Mouse (Mus musculus): ENCODE measurements at regions not wholly inside any gene's neighbourhood (a gene's known extent, or its start where the extent isn't known, plus 50 kb on each side); places are given as distances from the start of the nearest gene placed in this dataset.
A peak's percentile ranks its signal among the peaks of the same experiment; 100 is the strongest.

DNA sequence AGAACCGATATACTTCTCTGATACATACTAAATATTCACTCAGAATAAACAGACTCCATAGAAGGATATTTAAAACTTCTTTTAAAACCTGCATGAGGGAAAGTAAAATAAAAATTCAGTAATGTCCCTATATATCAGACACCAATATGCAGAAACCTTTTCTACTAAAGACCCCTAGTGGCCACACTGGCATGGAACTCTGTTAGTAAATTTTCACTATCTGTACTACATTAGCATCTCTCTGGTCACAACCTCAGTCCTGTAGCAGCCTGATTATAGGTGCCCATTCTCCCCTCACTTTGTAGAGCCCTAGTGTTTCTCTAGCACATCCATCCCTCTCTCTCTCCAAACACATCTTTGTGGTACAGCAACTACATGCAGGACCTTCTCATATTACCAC lies 970.3 kb downstream of the Cdh11 start:
- no peak overlapping the region for H3K9ac ChIP-seq (ENCODE audit: low read depth, low read length)
- no peaks in the 10 kb centered on the region for H3K36me3 ChIP-seq (ENCODE audit: control insufficient read depth, insufficient read depth, low read length)
- H3K4me3 ChIP-seq (ENCODE audit: low read length): no peak overlapping the region
- H3K4me2 ChIP-seq (ENCODE audit: low read length): no peak overlapping the region
- no peak for ATAC-seq
- no peaks in the 10 kb centered on the region for H3K9me3 ChIP-seq (ENCODE audit: control insufficient read depth, low read length)
- H3K4me1 ChIP-seq (ENCODE audit: control insufficient read depth, insufficient read depth, low read depth, low read length): no peaks in the 10 kb centered on the region
- H3K27ac ChIP-seq (ENCODE audit: low read depth, low read length): no peak overlapping the region
- no peaks in the 10 kb centered on the region for H3K27me3 ChIP-seq (replicated peaks; ENCODE audit: control insufficient read depth, insufficient read depth, low read length)
- 86% methylated on average over 1 of the region's 1 CpGs for WGBS

DNA sequence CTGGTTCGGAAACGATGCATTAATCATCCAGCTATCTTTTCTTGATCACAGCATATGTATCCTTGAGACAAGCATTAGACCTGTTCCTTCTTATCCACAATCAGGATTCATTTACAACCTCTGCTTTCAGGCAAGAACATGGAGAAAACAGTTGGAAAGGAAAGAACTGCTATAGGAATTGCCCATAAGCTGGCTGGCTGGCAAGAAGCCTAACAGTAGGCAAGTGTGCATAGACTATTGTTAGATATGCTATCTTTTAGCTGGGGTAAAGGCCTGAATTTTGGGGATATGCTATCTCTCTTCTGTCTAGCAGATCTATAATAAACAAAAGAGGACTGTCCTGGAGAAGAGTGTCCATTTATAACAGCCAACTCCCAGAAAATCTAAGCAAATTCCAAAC lies 981.9 kb downstream of the Cdh11 start:
- Histone ChIP-seq H3K4me3 (ENCODE audit: low read length) (no peak overlapping the region), H3K36me3 (ENCODE audit: control insufficient read depth, insufficient read depth, low read length) (no peaks in the 10 kb centered on the region), H3K4me2 (ENCODE audit: low read length) (no peak overlapping the region), H3K4me1 (ENCODE audit: control insufficient read depth, insufficient read depth, low read depth, low read length) (no peaks in the 10 kb centered on the region), H3K27ac (ENCODE audit: low read depth, low read length) (no peak overlapping the region), H3K9me3 (ENCODE audit: control insufficient read depth, low read length) (no peaks in the 10 kb centered on the region), H3K27me3 (replicated peaks; ENCODE audit: control insufficient read depth, insufficient read depth, low read length) (no peaks in the 10 kb centered on the region), H3K9ac (ENCODE audit: low read depth, low read length) (no peak overlapping the region)
- WGBS: 89% methylated on average over 2 of the region's 2 CpGs
- no peak for ATAC-seq

DNA sequence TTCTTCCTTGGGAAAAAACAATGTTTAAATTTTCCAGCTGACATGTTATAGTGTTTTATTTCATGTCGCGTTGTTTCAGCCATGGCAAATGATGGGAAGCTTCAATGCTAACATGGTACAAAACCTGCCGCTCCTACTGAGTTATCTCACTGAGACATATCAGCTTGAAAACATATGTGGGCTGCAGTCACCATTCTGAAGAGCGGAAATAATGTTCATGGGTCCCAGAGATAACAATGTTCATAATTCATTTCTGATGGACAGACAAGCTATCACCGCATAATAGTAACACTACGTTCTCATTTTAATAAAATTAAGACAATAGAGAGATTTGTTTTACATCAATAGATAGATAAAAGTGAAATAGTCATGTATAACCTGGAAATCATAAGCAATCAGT lies 983.3 kb downstream of the Cdh11 start:
- Histone ChIP-seq H3K27ac (ENCODE audit: low read depth, low read length) (no peak overlapping the region), H3K4me1 (ENCODE audit: control insufficient read depth, insufficient read depth, low read depth, low read length) (no peaks in the 10 kb centered on the region), H3K4me2 (ENCODE audit: low read length) (no peak overlapping the region), H3K9ac (ENCODE audit: low read depth, low read length) (no peak overlapping the region), H3K36me3 (ENCODE audit: control insufficient read depth, insufficient read depth, low read length) (no peaks in the 10 kb centered on the region), H3K9me3 (ENCODE audit: control insufficient read depth, low read length) (no peaks in the 10 kb centered on the region), H3K27me3 (replicated peaks; ENCODE audit: control insufficient read depth, insufficient read depth, low read length) (no peaks in the 10 kb centered on the region), H3K4me3 (ENCODE audit: low read length) (no peak overlapping the region)
- no peak for ATAC-seq
- WGBS: 85% methylated on average over 6 of the region's 6 CpGs

DNA sequence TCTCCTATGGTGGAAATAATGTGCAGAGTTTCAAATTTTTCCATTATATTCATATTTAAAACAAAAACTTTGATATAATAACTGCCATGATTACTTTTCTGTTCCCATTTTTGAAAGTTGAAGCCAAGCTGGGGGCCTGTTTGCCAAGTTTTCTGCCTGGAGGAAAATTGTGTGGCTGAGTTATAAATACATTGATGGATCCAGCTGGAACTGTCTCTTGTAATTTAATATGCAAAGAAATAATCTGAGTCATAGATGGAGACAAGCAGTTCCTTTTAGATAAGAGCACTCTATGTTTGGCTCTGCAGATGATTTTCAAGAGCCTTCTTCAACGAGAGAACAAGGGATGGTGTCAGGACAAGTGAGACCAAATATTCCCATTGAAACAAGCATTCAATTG lies 994.7 kb downstream of the Cdh11 start:
- WGBS: 75% methylated on average over 1 of the region's 1 CpGs
- H3K9ac ChIP-seq (ENCODE audit: low read depth, low read length): no peak overlapping the region
- no peaks in the 10 kb centered on the region for H3K4me1 ChIP-seq (ENCODE audit: control insufficient read depth, insufficient read depth, low read depth, low read length)
- no peak for ATAC-seq
- no peaks in the 10 kb centered on the region for H3K9me3 ChIP-seq (ENCODE audit: control insufficient read depth, low read length)
- no peaks in the 10 kb centered on the region for H3K36me3 ChIP-seq (ENCODE audit: control insufficient read depth, insufficient read depth, low read length)
- H3K4me2 ChIP-seq (ENCODE audit: low read length): no peak overlapping the region
- no peak overlapping the region for H3K4me3 ChIP-seq (ENCODE audit: low read length)
- H3K27ac ChIP-seq (ENCODE audit: low read depth, low read length): no peak overlapping the region
- no peaks in the 10 kb centered on the region for H3K27me3 ChIP-seq (replicated peaks; ENCODE audit: control insufficient read depth, insufficient read depth, low read length)

DNA sequence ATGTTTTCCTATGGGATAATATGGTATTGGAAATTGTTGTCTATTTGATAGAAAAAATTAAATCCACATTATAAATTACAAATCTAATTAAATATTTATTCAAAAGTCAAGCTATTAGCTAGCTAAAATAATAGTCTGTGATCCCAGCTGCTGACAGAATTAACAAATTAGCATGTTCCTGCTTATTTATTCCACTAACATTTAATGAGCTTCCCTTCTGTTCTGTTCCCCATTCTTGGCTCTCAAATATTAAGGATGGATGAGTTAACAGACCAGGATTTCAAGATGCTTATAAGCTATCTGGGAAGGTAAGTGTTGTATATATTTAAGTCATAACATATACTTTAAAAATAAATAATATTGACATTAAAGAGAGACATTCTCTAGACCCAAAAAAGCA lies 998.6 kb downstream of the Cdh11 start:
- H3K9ac ChIP-seq (ENCODE audit: low read depth, low read length): no peak overlapping the region
- H3K4me2 ChIP-seq (ENCODE audit: low read length): no peak overlapping the region
- H3K4me3 ChIP-seq (ENCODE audit: low read length): no peak overlapping the region
- no peak for ATAC-seq
- no peak overlapping the region for H3K27ac ChIP-seq (ENCODE audit: low read depth, low read length)
- H3K36me3 ChIP-seq (ENCODE audit: control insufficient read depth, insufficient read depth, low read length): no peaks in the 10 kb centered on the region
- H3K4me1 ChIP-seq (ENCODE audit: control insufficient read depth, insufficient read depth, low read depth, low read length): no peaks in the 10 kb centered on the region
- no peaks in the 10 kb centered on the region for H3K27me3 ChIP-seq (replicated peaks; ENCODE audit: control insufficient read depth, insufficient read depth, low read length)
- no peaks in the 10 kb centered on the region for H3K9me3 ChIP-seq (ENCODE audit: control insufficient read depth, low read length)

DNA sequence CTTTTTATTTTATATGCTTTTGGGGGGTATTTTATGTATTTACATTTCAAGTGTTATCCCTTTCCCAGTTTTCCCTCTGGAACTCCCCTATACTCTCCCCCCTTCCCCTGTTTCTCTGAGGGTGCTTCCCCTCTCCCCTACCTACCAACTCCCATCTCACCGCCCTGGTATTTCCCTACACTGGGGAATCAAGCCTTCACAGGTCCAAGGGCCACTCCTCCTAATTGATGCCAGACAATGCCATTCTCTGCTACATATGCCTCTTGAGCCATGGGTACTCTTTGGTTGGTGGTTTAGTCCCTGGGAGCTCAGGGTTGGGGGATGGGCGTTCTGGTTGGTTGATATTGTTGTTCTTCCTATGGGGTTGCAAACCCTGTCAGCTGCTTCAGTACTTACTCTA lies 1002.9 kb downstream of the Cdh11 start:
- Histone ChIP-seq H3K4me1 (ENCODE audit: control insufficient read depth, insufficient read depth, low read depth, low read length) (no peaks in the 10 kb centered on the region), H3K27ac (ENCODE audit: low read depth, low read length) (no peak overlapping the region), H3K27me3 (replicated peaks; ENCODE audit: control insufficient read depth, insufficient read depth, low read length) (no peaks in the 10 kb centered on the region), H3K9ac (ENCODE audit: low read depth, low read length) (no peak overlapping the region), H3K4me2 (ENCODE audit: low read length) (no peak overlapping the region), H3K9me3 (ENCODE audit: control insufficient read depth, low read length) (no peaks in the 10 kb centered on the region), H3K4me3 (ENCODE audit: low read length) (no peak overlapping the region), H3K36me3 (ENCODE audit: control insufficient read depth, insufficient read depth, low read length) (no peaks in the 10 kb centered on the region)
- WGBS: 61% methylated on average over 2 of the region's 2 CpGs
- ATAC-seq: no peak

DNA sequence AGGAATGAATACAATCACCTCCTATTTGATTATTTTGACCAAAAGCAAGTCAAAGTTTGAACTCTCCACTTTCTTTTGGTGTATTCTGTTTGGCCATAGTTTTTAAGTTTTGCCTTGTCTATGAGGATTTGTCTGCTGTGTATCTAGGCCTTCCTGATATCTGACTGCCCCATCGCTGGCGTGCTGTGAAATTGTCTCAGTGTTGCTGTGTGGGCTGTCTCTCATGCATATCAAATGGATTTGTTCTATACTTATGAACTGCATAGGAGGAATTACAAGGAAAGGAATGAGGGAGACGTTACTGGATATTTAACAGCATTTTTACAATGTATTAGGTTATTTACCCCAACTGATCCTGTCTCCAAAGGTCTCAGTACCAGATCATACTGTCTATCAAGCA lies 1003.5 kb downstream of the Cdh11 start:
- H3K4me3 ChIP-seq (ENCODE audit: low read length): no peak overlapping the region
- no peak overlapping the region for H3K9ac ChIP-seq (ENCODE audit: low read depth, low read length)
- 58% methylated on average over 3 of the region's 3 CpGs for WGBS
- no peaks in the 10 kb centered on the region for H3K27me3 ChIP-seq (replicated peaks; ENCODE audit: control insufficient read depth, insufficient read depth, low read length)
- no peak overlapping the region for H3K4me2 ChIP-seq (ENCODE audit: low read length)
- no peaks in the 10 kb centered on the region for H3K36me3 ChIP-seq (ENCODE audit: control insufficient read depth, insufficient read depth, low read length)
- H3K4me1 ChIP-seq (ENCODE audit: control insufficient read depth, insufficient read depth, low read depth, low read length): no peaks in the 10 kb centered on the region
- no peak overlapping the region for H3K27ac ChIP-seq (ENCODE audit: low read depth, low read length)
- H3K9me3 ChIP-seq (ENCODE audit: control insufficient read depth, low read length): no peaks in the 10 kb centered on the region
- no peak for ATAC-seq

DNA sequence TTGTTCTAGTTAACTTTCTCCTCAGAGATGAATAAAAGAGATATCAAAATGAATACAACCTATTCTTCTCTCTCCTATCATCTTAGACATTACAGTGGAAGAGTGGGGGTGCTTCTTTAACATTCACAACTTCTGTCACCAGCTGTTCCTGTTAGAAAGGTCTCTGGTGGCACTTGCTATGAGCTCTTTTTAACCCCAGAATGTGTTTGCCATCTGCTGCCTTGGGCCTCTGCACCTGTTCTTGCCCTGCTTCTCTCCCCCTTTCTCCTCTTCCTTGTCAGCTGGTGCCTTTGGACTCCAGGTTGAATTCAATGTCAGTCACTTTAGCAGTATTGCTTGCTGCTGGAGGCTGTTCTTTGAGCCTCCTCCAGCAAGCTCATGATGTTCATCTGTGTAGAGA lies 1005.5 kb downstream of the Cdh11 start:
- no peaks in the 10 kb centered on the region for H3K27me3 ChIP-seq (replicated peaks; ENCODE audit: control insufficient read depth, insufficient read depth, low read length)
- no peaks in the 10 kb centered on the region for H3K9me3 ChIP-seq (ENCODE audit: control insufficient read depth, low read length)
- ATAC-seq: peak; percentile 71; the same call in 1 of the 2 replicates
- no peaks in the 10 kb centered on the region for H3K4me1 ChIP-seq (ENCODE audit: control insufficient read depth, insufficient read depth, low read depth, low read length)
- H3K27ac ChIP-seq (ENCODE audit: low read depth, low read length): no peak overlapping the region
- H3K4me3 ChIP-seq (ENCODE audit: low read length): no peak overlapping the region
- H3K4me2 ChIP-seq (ENCODE audit: low read length): no peak overlapping the region
- H3K36me3 ChIP-seq (ENCODE audit: control insufficient read depth, insufficient read depth, low read length): no peaks in the 10 kb centered on the region
- H3K9ac ChIP-seq (ENCODE audit: low read depth, low read length): no peak overlapping the region

DNA sequence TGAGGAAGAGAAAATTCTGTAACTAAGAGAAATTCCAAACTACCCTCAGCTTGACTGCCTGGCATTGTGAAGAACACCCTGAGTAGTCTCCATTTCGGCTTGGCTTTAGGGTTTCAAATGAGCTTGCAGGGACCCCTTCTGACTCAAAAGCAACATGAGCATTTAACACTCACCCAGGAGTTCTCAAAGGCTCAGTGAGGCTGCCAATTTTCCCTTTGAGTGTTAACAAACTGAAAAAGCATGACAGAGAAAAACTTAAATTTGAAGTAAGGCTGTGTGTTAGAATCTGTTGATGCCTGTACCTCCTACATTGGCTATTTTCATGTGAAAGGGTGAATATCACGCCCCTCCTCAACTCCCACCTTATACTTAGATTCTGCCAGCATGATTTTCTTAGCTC lies 1017.9 kb downstream of the Cdh11 start:
- WGBS: 34% methylated on average over 2 of the region's 2 CpGs

More for the DNA sequence above, 1017.9 kb downstream of the Cdh11 start:
- Histone ChIP-seq H3K4me1 (ENCODE audit: control insufficient read depth, insufficient read depth, low read depth, low read length) (no peaks in the 10 kb centered on the region), H3K27me3 (replicated peaks; ENCODE audit: control insufficient read depth, insufficient read depth, low read length) (no peaks in the 10 kb centered on the region), H3K4me2 (ENCODE audit: low read length) (no peak overlapping the region), H3K9ac (ENCODE audit: low read depth, low read length) (no peak overlapping the region), H3K4me3 (ENCODE audit: low read length) (no peak overlapping the region), H3K9me3 (ENCODE audit: control insufficient read depth, low read length) (no peaks in the 10 kb centered on the region), H3K36me3 (ENCODE audit: control insufficient read depth, insufficient read depth, low read length) (no peaks in the 10 kb centered on the region), H3K27ac (ENCODE audit: low read depth, low read length) (no peak overlapping the region)
- ATAC-seq: no peak
